Mouse (Mus musculus) spleen, postnatal 36 days (tissue): ENCODE measurements around the gene Scand1.

Experiments used
- DNase-seq, 2 experiments: peaks; one replicate each; pipeline ENCODE4 v3.0.0; 2022; ENCODE audit warnings: low spot score in 2 of 2, mixed read lengths in 1 of 2

Scand1 gene

GRCm38 (mm10) chr2:156312297-156312897, at the start of gene Scand1, which contains the start of gene Cnbd2:
Gene Scand1 (minus strand): TSS chr2:156312704.
Gene Cnbd2 (plus strand): TSS chr2:156312299.
- peak; percentile 88 for DNase-seq

- DNase-seq: peak; percentile 11 to 18
Observed at GRCm38 (mm10) chr2:156356031-156356430, 43.5 kb upstream of the Scand1 start.

- no peak for DNase-seq
Observed at GRCm38 (mm10) chr2:156353265-156353692, 40.8 kb upstream of the Scand1 start.

- DNase-seq: no peak
Observed at GRCm38 (mm10) chr2:156352413-156353165, 40.1 kb upstream of the Scand1 start.

GRCm38 (mm10) chr2:156351243-156351642, 38.7 kb upstream of the Scand1 start:
- DNase-seq: no peak

- DNase-seq: no peak
Observed at GRCm38 (mm10) chr2:156349286-156349848, 36.9 kb upstream of the Scand1 start.

- no peak for DNase-seq
Observed at GRCm38 (mm10) chr2:156348812-156349211, 36.3 kb upstream of the Scand1 start.

- no peak for DNase-seq
Observed at GRCm38 (mm10) chr2:156344775-156345532, 32.5 kb upstream of the Scand1 start.

GRCm38 (mm10) chr2:156340078-156340477, 27.6 kb upstream of the Scand1 start:
- DNase-seq: no peak

- no peak for DNase-seq
Observed at GRCm38 (mm10) chr2:156331446-156331965, 19.0 kb upstream of the Scand1 start.

- DNase-seq: no peak
Observed at GRCm38 (mm10) chr2:156330681-156331080, 18.2 kb upstream of the Scand1 start.

- DNase-seq: peak in 1 of 2 experiments; percentile 29
Observed at GRCm38 (mm10) chr2:156324681-156325080, 12.2 kb upstream of the Scand1 start.

- peak; percentile 12 to 54 for DNase-seq
Observed at GRCm38 (mm10) chr2:156324116-156324588, 11.6 kb upstream of the Scand1 start.

- no peak for DNase-seq
Observed at GRCm38 (mm10) chr2:156321538-156321937, 9.0 kb upstream of the Scand1 start.

GRCm38 (mm10) chr2:156318491-156318890, 6.0 kb upstream of the Scand1 start:
- no peak for DNase-seq

GRCm38 (mm10) chr2:156314811-156315210, 2.3 kb upstream of the Scand1 start:
- no peak for DNase-seq

- no peak for DNase-seq
Observed at GRCm38 (mm10) chr2:156313153-156313552, 649 bp upstream of the Scand1 start.

- DNase-seq: peak; percentile 54 to 62
Observed at GRCm38 (mm10) chr2:156311841-156312291, 638 bp downstream of the Scand1 start.

- DNase-seq: no peak
Observed at GRCm38 (mm10) chr2:156311441-156311840, 1.1 kb downstream of the Scand1 start.

GRCm38 (mm10) chr2:156310945-156311344, 1.6 kb downstream of the Scand1 start:
- no peak for DNase-seq

- DNase-seq: no peak
Observed at GRCm38 (mm10) chr2:156310455-156310854, 2.0 kb downstream of the Scand1 start.

- no peak for DNase-seq
Observed at GRCm38 (mm10) chr2:156309948-156310347, 2.6 kb downstream of the Scand1 start.
